Mouse (Mus musculus): ENCODE results near the gene Six4.

GRCm38 (mm10) chr12:73083773-73084172, 29.5 kb downstream of the Six4 start:
- no peak for TF ChIP-seq CTCF (IDR thresholded peaks at IDR 0.05; ENCODE audit: control insufficient read depth, insufficient read depth, insufficient read length)
- TF ChIP-seq USF1 (IDR thresholded peaks at IDR 0.05; ENCODE audit: low read depth): no peak
- TF ChIP-seq MYOG (IDR thresholded peaks at IDR 0.05; ENCODE audit: control insufficient read depth, extremely low read depth, insufficient read length): no peak
- TF ChIP-seq MAX (IDR thresholded peaks at IDR 0.05): no peak
- TF ChIP-seq FOSL1 (IDR thresholded peaks at IDR 0.05; ENCODE audit: insufficient read depth, low read length, poor library complexity, severe bottlenecking): no peak
- no peak for TF ChIP-seq MYOD1 (IDR thresholded peaks at IDR 0.05; ENCODE audit: control insufficient read depth, insufficient read length, low read depth)
